In genomic region chr4:141362937-141363548, GRCm38 (mm10) we compare ENCODE assay signal across 8 mouse cellular contexts. TPM values are rescaled to one million over a fixed set of nuclear protein-coding genes. Genes with fewer than 3 reads are reported as not detected.
DNase-seq lines count a peak whose midpoint lies in the region; ATAC-seq lines count a peak whose summit lies in the region.

No protein-coding gene starts in this region.

- 28% methylated on average over 11 of the region's 11 CpGs for WGBS in forebrain, embryonic 14.5 days
- WGBS in hindbrain, embryonic 14.5 days = 28% methylated on average over 11 of the region's 11 CpGs

- H3K4me3 ChIP-seq in forebrain, embryonic 14.5 days (ENCODE audit: low read depth, low read length) = no peak overlapping the region
- H3K4me3 ChIP-seq in hindbrain, embryonic 14.5 days (replicated peaks; ENCODE audit: low read length) = no peak overlapping the region
- H3K4me3 ChIP-seq in megakaryocyte, embryonic 14.5 days (replicated peaks) = peak overlapping the region; percentile 46

- no peaks in the 10 kb centered on the region for H3K36me3 ChIP-seq in forebrain, embryonic 14.5 days (ENCODE audit: control insufficient read depth, insufficient read depth, low read length)
- no peaks in the 10 kb centered on the region for H3K36me3 ChIP-seq in hindbrain, embryonic 14.5 days (replicated peaks; ENCODE audit: control insufficient read depth, insufficient read depth)
- no peaks in the 10 kb centered on the region for H3K36me3 ChIP-seq in megakaryocyte, embryonic 14.5 days (replicated peaks; ENCODE audit: low read length)

- no peak overlapping the region for H3K27ac ChIP-seq in forebrain, embryonic 14.5 days (ENCODE audit: low read depth, low read length)
- no peak overlapping the region for H3K27ac ChIP-seq in hindbrain, embryonic 14.5 days

- H3K4me1 ChIP-seq in forebrain, embryonic 14.5 days (ENCODE audit: control insufficient read depth, insufficient read depth, low read length) = peaks cover 6% of the 10 kb centered on the region; the same call in 1 of the 2 replicates
- peaks cover 4% of the 10 kb centered on the region; the same call in 1 of the 2 replicates for H3K4me1 ChIP-seq in hindbrain, embryonic 14.5 days (replicated peaks; ENCODE audit: control insufficient read depth, insufficient read depth, low read length)
- H3K4me1 ChIP-seq in megakaryocyte, embryonic 14.5 days = peaks cover 23% of the 10 kb centered on the region

- peaks cover 11% of the 10 kb centered on the region for H3K27me3 ChIP-seq in forebrain, embryonic 14.5 days (replicated peaks; ENCODE audit: control insufficient read depth, insufficient read depth, low read length)
- peaks cover 24% of the 10 kb centered on the region for H3K27me3 ChIP-seq in hindbrain, embryonic 14.5 days (ENCODE audit: control insufficient read depth, insufficient read depth, low read length)
- H3K27me3 ChIP-seq in megakaryocyte, embryonic 14.5 days (replicated peaks) = peaks cover 87% of the 10 kb centered on the region

- H3K4me2 ChIP-seq in forebrain, embryonic 14.5 days (ENCODE audit: low read length) = no peak overlapping the region
- H3K4me2 ChIP-seq in hindbrain, embryonic 14.5 days (replicated peaks) = no peak overlapping the region

- H3K9me3 ChIP-seq in forebrain, embryonic 14.5 days (replicated peaks; ENCODE audit: control insufficient read depth, low read length) = no peaks in the 10 kb centered on the region
- no peaks in the 10 kb centered on the region for H3K9me3 ChIP-seq in hindbrain, embryonic 14.5 days (ENCODE audit: control insufficient read depth, low read length)
- peaks cover 5% of the 10 kb centered on the region for H3K9me3 ChIP-seq in megakaryocyte, embryonic 14.5 days

- ATAC-seq in cerebellum, adult (ENCODE audit: insufficient number of reproducible peaks, low FRiP score, low TSS enrichment) = peak; percentile 46; the same call in 1 of the 2 replicates
- ATAC-seq in forebrain, embryonic 14.5 days = peak; percentile 49; the same call in 1 of the 2 replicates
- ATAC-seq in hindbrain, embryonic 14.5 days (ENCODE audit: low FRiP score) = peak; percentile 13; the same call in 1 of the 2 replicates
- no peak for ATAC-seq in erythroid progenitor cell, adult 5-6 weeks (replicated peaks; ENCODE audit: low FRiP score, poor library complexity, severe bottlenecking)

- peak; percentile 78 for DNase-seq in R1 (ENCODE audit: low read depth, low spot score)
- peak; percentile 89 for DNase-seq in forebrain, embryonic 14.5 days (ENCODE audit: low spot score)
- peak; percentile 94 for DNase-seq in hindbrain, embryonic 14.5 days (ENCODE audit: low spot score)
- DNase-seq in left cerebral cortex, adult 11 months (ENCODE audit: low spot score) = peak; percentile 24
- DNase-seq in right cerebral cortex, postnatal 25 days = peak; percentile 57

- no peak overlapping the region for H3K9ac ChIP-seq in forebrain, embryonic 14.5 days (ENCODE audit: low read length)
- H3K9ac ChIP-seq in hindbrain, embryonic 14.5 days = no peak overlapping the region

RNA-seq across cellular contexts. Expression of gene Fam131c, which starts 5.0 kb away (rescaled TPM):
- polyA plus RNA-seq in forebrain, embryonic 14.5 days (2014; fragmentation: Nextera tagmentation; extraction: Ambion mirVana) = 10.2 and 15.8 TPM in 2 replicates
- polyA plus RNA-seq in hindbrain, embryonic 14.5 days (2014; fragmentation: Nextera tagmentation; extraction: Ambion mirVana) = 40.1 and 50.4 TPM in 2 replicates
- not detected in 2 replicates for polyA plus RNA-seq in megakaryocyte, embryonic 14.5 days (2012; ENCODE audit: insufficient read depth, low replicate concordance)
- not detected in 2 replicates for total RNA-seq in erythroid progenitor cell, adult 5-6 weeks (2015; ENCODE audit: low replicate concordance)
- total RNA-seq in erythroid progenitor cell, adult 5-6 weeks (2017; ENCODE audit: low replicate concordance) = not detected in 2 replicates

RNA-seq across cellular contexts. Expression of gene Clcnka, which starts 35.5 kb away (rescaled TPM):
- polyA plus RNA-seq in forebrain, embryonic 14.5 days (2014; fragmentation: Nextera tagmentation; extraction: Ambion mirVana) = not detected in 2 replicates
- 0.20 and 0.56 TPM in 2 replicates for polyA plus RNA-seq in hindbrain, embryonic 14.5 days (2014; fragmentation: Nextera tagmentation; extraction: Ambion mirVana)
- polyA plus RNA-seq in megakaryocyte, embryonic 14.5 days (2012; ENCODE audit: insufficient read depth, low replicate concordance) = not detected in 2 replicates
- not detected in 2 replicates for total RNA-seq in erythroid progenitor cell, adult 5-6 weeks (2015; ENCODE audit: low replicate concordance)
- total RNA-seq in erythroid progenitor cell, adult 5-6 weeks (2017; ENCODE audit: low replicate concordance) = not detected in 2 replicates

RNA-seq across cellular contexts. Expression of gene Clcnkb, which starts 52.8 kb away (rescaled TPM):
- not detected in 2 replicates for polyA plus RNA-seq in forebrain, embryonic 14.5 days (2014; fragmentation: Nextera tagmentation; extraction: Ambion mirVana)
- not detected in 2 replicates for polyA plus RNA-seq in hindbrain, embryonic 14.5 days (2014; fragmentation: Nextera tagmentation; extraction: Ambion mirVana)
- polyA plus RNA-seq in megakaryocyte, embryonic 14.5 days (2012; ENCODE audit: insufficient read depth, low replicate concordance) = not detected in 2 replicates
- total RNA-seq in erythroid progenitor cell, adult 5-6 weeks (2015; ENCODE audit: low replicate concordance) = not detected in 2 replicates
- not detected in 2 replicates for total RNA-seq in erythroid progenitor cell, adult 5-6 weeks (2017; ENCODE audit: low replicate concordance)

RNA-seq across cellular contexts. Expression of gene Hspb7, which starts 57.5 kb away (rescaled TPM):
- polyA plus RNA-seq in forebrain, embryonic 14.5 days (2014; fragmentation: Nextera tagmentation; extraction: Ambion mirVana) = not detected in 2 replicates
- 0.16 TPM in 1 of 2 replicates, not detected in the other for polyA plus RNA-seq in hindbrain, embryonic 14.5 days (2014; fragmentation: Nextera tagmentation; extraction: Ambion mirVana)
- polyA plus RNA-seq in megakaryocyte, embryonic 14.5 days (2012; ENCODE audit: insufficient read depth, low replicate concordance) = not detected in 2 replicates
- total RNA-seq in erythroid progenitor cell, adult 5-6 weeks (2015; ENCODE audit: low replicate concordance) = not detected in 2 replicates
- not detected in 2 replicates for total RNA-seq in erythroid progenitor cell, adult 5-6 weeks (2017; ENCODE audit: low replicate concordance)

Comparison
In these comparisons a context has a peak if more than half of its experiments do, and no peak if none do; other contexts are left out.
1. DNase-seq: peak in every context shown above with its lines; median percentile 94 in hindbrain, embryonic 14.5 days; 89 in forebrain, embryonic 14.5 days; 78 in R1; 57 in right cerebral cortex, postnatal 25 days; 24 in left cerebral cortex, adult 11 months.
2. RNA of gene Fam131c, which starts 5.0 kb away (polyA plus RNA-seq): 40.1 to 50.4 TPM in hindbrain, embryonic 14.5 days and 10.2 to 15.8 TPM in forebrain, embryonic 14.5 days; not detected in megakaryocyte, embryonic 14.5 days; every median in the first group is over 10 times any median in the second.